Mouse (Mus musculus): ENCODE measurements at regions not wholly inside any gene's neighbourhood (a gene's known extent, or its start where the extent isn't known, plus 50 kb on each side); places are given as distances from the start of the nearest gene placed in this dataset.

DNA sequence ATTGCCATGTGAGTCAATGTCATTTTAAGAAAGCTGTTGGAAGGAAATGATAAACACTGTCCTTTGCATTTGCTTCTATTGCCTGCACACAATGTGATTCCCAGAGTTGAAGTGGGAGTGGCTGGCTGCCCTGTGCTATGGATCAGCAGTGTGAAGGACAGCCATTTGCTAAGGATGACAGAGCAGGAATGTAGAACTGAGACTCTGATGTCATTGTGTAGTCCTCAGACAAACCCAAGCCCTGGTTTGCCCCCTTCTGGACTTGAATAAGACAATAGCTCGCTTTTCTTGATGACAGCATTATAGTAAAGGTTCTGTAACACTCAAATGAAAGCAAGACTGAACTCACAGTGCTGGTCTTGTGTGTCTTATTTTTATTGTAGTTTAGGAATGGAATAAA, 347.8 kb downstream of the Phf14 start:
- TF ChIP-seq ZNF384 (IDR thresholded peaks at IDR 0.05; ENCODE audit: low read depth, low read length) (no peak), CHD2 (IDR thresholded peaks at IDR 0.05; ENCODE audit: low read depth, low read length) (no peak), ZC3H11A (IDR thresholded peaks at IDR 0.05; ENCODE audit: borderline replicate concordance, low read depth, low read length) (no peak)

Data from ES-E14 (cell line).